Mouse (Mus musculus): ENCODE measurements around the gene Bcdin3d. TPM values are rescaled to one million over a fixed set of nuclear protein-coding genes. Genes with fewer than 3 reads are reported as not detected.

Gene Bcdin3d
- total RNA-seq (2021): 1 to 10 TPM; 7.8 to 8.0 TPM

DNA sequence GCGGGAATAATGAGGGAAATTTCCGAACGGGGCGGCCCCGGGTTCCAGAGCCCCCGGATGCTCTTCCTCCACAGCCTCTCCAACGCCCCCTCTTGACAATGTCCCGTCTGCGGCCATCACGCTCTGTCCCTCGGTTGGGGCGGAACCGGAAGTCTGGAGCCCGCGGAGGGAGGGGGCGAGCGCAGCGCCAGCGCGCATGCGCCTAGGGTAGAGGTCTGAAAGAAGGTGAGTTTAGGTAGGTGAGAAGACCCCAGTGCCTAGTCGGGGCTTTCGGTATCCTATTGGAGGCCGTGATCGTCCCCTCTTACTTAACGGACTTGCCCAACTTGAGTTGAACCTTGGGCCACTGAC, at the start of gene Bcdin3d:
Gene Bcdin3d, minus strand, starts transcription at position 155 of the 351 bp plus-strand sequence.
- DNase-seq: peak; percentile 93
- intact Hi-C loops (cut with DNase I): no loop called here

- intact Hi-C loops (cut with DNase I): no loop called here
- no peak for DNase-seq
Measured at GRCm38 (mm10) chr15:99520306-99520705, 45.8 kb upstream of the Bcdin3d start.

- intact Hi-C loops (cut with DNase I): no loop called here
- no peak for DNase-seq
Measured at GRCm38 (mm10) chr15:99519626-99520025, 45.1 kb upstream of the Bcdin3d start.

DNA sequence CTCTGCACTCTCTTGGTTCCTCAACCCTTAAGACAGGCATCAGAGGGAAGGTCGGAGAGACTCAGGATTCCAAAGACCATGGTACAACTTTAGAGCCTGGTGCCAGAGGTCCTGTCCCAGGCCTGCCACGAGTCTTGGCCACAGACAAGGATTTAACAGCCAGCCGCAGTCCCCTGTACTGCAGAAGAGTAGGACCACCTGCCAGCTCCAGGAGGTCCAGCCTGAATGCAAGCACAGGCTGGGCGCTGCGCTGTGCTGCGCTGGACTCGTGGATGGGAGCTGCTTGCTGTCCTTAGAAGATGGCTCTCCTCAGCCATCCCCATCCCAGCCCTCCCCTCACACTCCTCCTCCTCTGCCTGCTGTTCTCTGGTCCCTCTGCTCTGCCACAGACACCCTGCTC, 43.2 kb upstream of the Bcdin3d start:
- DNase-seq: no peak
- intact Hi-C loops (cut with DNase I): no loop called here

- intact Hi-C loops (cut with DNase I): no loop called here
- DNase-seq: no peak
Measured at GRCm38 (mm10) chr15:99516715-99517114, 42.2 kb upstream of the Bcdin3d start.

GRCm38 (mm10) chr15:99511797-99512525, 37.4 kb upstream of the Bcdin3d start:
- DNase-seq: no peak

GRCm38 (mm10) chr15:99510621-99511020, 36.1 kb upstream of the Bcdin3d start:
- intact Hi-C loops (cut with DNase I): no loop called here
- DNase-seq: no peak

More at GRCm38 (mm10) chr15:99511797-99512525, 37.4 kb upstream of the Bcdin3d start:
- intact Hi-C loops (cut with DNase I): no loop called here

GRCm38 (mm10) chr15:99509840-99510239, 35.3 kb upstream of the Bcdin3d start:
- intact Hi-C loops (cut with DNase I): no loop called here
- DNase-seq: no peak

DNA sequence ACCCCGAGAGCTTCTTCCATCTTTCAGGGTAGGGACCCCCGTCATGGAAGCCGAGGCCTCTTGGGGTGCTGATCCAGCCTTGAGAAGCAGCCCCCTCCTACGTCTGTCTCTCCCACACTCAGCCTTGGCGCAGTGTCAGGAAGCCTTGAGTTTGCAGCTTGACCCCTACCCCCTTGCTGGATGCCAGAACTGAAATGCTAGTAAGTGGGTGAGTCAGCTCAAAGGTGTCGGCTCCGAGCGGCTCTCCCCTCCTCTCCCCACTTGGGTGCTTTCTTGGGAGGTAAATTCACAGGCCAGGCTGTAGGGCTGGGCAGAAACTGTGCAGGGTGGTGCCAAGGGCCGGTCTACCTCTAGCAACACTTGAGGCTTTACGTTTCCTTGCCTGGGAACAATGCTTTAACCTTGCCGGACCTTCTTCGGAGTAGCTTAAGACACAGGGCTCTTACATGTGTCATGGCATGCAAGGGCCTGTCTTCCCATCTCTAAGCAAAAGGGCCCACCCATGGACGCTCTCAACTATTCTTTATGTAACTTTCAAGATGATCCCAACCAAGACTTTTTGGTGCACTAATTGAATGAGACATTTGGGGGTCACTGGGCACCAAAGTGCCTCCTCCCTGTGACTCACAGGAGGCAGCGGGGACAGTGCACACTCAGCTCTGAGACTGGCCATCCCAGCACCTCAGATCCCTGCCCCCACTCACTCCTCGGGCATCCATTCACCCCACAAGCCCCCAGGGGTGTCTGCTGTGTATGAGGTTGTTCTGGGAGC, 31.0 kb upstream of the Bcdin3d start:
- intact Hi-C loops (cut with DNase I): no loop called here
- no peak for DNase-seq

GRCm38 (mm10) chr15:99503256-99503655, 28.7 kb upstream of the Bcdin3d start:
- no peak for DNase-seq
- intact Hi-C loops (cut with DNase I): loop anchor here (5.0 kb wide), 1 partner anchor 79 kb away; no protein-coding TSS in a partner anchor

DNA sequence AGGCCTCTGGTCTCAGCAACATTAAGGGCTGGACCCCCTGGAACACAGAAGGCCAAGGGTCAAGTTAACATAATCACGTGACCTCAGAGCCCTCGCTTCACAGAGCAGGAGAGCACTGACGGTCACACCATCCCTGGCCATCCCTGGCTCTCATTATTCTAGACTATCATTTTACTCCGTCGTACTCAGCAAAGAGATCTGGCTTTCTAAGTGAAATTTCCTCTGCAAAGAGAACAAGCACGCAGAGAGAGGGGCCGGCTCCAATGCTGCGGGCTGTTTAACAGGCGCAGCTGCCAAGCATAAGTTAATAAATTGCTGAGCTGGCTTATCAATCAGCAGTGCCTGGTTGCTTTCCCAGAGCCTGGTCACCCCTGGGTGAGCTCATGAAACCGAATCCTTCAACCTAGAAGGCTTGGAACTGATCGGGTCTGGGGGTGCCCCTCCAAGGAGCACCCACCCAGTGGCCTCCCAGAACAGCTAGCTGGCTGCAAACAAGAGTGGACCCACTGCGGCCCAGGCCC, 27.8 kb upstream of the Bcdin3d start:
- DNase-seq: no peak
- intact Hi-C loops (cut with DNase I): loop anchor here (5.0 kb wide), 1 partner anchor 80 kb away; no protein-coding TSS in a partner anchor

DNA sequence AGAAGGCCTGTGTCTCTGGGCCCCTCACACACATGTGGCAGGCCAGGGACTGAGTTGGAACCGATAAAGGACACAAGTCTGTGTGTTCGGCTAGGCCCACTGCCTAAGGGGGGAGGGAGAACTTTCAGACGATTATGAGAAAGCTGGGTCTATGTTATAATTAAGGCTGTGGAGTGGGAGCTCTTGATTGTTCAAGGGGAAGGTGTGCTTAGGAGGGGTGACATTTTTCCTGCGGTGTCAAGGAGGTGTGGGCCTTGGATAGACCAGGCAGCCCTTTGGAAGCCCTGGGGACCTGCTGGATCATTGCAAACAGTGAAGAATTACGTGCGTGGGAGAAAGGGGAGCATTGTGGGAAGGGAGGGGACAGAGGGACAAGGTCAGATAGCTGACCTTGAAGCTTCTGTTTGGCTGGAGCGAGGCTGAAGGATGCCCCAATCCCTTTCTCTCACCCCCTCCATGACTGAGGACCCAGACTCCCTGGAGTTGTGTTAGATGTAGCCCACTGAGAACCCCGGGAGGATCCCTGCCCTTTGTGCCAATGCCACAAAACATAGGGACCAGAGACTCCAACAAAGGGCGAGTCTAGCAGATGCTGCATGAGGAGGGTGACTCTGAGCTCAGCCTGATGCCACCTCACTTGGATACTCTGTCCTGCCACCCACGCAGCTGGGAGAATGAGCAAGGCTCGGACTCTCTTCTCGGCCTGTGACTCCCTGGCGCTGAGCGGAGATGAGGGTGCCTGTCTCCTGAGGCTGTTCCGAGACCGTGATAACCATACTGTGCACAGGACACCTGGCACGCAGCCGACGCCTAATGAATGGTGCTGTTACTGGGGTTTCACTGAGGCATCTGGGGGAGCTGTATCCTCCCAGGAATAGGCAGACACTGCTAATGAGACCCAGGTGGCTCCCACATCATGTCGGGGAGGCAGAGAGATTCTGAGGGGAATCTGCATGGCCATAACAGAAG, 27.0 kb upstream of the Bcdin3d start:
- intact Hi-C loops (cut with DNase I): loop anchor here (5.0 kb wide), 1 partner anchor 81 kb away; no protein-coding TSS in a partner anchor
- no peak for DNase-seq

DNA sequence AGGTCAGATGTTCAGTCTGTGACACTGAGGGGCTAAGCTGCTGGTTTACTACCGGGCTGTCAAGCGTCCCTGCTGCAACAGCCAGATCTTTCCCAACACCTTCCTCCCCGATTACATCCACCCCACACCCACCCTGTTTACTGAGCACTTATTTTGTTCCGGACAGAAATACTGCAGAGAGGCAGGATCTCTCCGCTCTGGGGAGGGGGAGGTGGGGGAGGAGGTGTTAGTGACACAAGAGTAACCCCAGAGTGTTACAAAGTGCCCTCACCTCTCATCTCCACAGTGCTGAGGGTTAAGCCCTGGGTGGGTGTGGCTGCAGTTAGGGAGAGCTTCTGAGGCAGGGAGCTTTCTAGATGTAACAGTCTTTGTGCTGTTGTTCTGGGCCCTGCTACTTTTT, 25.8 kb upstream of the Bcdin3d start:
- DNase-seq: no peak
- intact Hi-C loops (cut with DNase I): loop anchor here (5.0 kb wide), 1 partner anchor 82 kb away; no protein-coding TSS in a partner anchor

GRCm38 (mm10) chr15:99499726-99500125, 25.2 kb upstream of the Bcdin3d start:
- intact Hi-C loops (cut with DNase I): loop anchor here (5.0 kb wide), 2 partner anchors 83 to 168 kb away; no protein-coding TSS in a partner anchor
- peak; percentile 50 for DNase-seq

GRCm38 (mm10) chr15:99498781-99499180, 24.3 kb upstream of the Bcdin3d start:
- no peak for DNase-seq
- intact Hi-C loops (cut with DNase I): loop anchor here (5.0 kb wide), 1 partner anchor 169 kb away; no protein-coding TSS in a partner anchor

DNA sequence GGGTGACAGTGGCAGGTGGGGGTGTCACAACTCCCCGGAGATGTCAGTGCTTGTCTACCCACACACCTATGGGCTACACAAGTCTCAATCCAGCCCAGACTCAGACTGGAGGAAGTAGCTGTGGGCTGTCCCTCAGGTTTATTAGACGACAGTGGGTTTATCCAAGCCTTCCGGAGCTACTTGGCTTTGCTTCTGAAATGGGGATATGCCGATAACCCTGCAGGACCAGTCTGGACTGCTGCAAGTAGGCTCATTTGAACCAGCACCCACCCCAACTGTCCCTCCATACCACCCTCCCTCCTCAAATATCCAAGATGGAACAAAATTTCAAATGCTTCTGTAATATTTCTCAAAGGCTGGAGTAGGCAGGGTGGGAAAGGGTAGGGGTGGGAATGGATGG, 23.8 kb upstream of the Bcdin3d start:
- intact Hi-C loops (cut with DNase I): loop anchor here (5.0 kb wide), 1 partner anchor 169 kb away; no protein-coding TSS in a partner anchor
- DNase-seq: no peak

GRCm38 (mm10) chr15:99497527-99498242, 23.2 kb upstream of the Bcdin3d start:
- intact Hi-C loops (cut with DNase I): loop anchor here (5.0 kb wide), 1 partner anchor 170 kb away; no protein-coding TSS in a partner anchor
- peak; percentile 79 for DNase-seq

- peak; percentile 58 for DNase-seq
- intact Hi-C loops (cut with DNase I): loop anchor here (5.0 kb wide), 1 partner anchor 170 kb away; no protein-coding TSS in a partner anchor
Measured at GRCm38 (mm10) chr15:99497061-99497460, 22.5 kb upstream of the Bcdin3d start.

- intact Hi-C loops (cut with DNase I): no loop called here
- no peak for DNase-seq
Measured at GRCm38 (mm10) chr15:99484745-99485144, 10.2 kb upstream of the Bcdin3d start.

Data from left cerebral cortex, postnatal 4 days (tissue).